Mouse (Mus musculus) limb, embryonic 14.5 days (tissue): Measurements from ENCODE around the gene Calcrl. TPM values are rescaled to one million over a fixed set of nuclear protein-coding genes. Genes with fewer than 3 reads are reported as not detected.
A peak's percentile ranks its signal among the peaks of the same experiment; 100 is the strongest.
"Not testable (repeated sequence)": the region's sequence is repeated elsewhere in the genome, so short reads cannot be mapped to it uniquely, and the experiment has no call there.

ENCODE experiments used
- ATAC-seq: fragments of 200-750 bp; cut with Nextera tagmentation; 2 replicates; pipeline ENCODE4 v1.8.0; 2017; ENCODE audit warnings: low read depth, moderate number of reproducible peaks, moderate TSS enrichment; ENCODE audit not compliant: low FRiP score
- DNase-seq: peaks from one replicate; pipeline ENCODE4 v3.0.0-alpha.2; 2015; ENCODE audit warnings: low spot score
- H3K27ac ChIP-seq: fragments of 300-500 bp; sonication (generic); replicated peaks from 2 replicates; pipeline ENCODE4 v1.5.1; 2014; ENCODE audit warnings: low read depth, mild to moderate bottlenecking, low read length, moderate library complexity, mixed read lengths
- H3K27me3 ChIP-seq: fragments of 300-500 bp; sonication (generic); 2 replicates; pipeline ENCODE4 v1.6.1; 2014; ENCODE audit warnings: low read length, mixed read lengths; ENCODE audit not compliant: control insufficient read depth, insufficient read depth
- H3K36me3 ChIP-seq: fragments of 300-500 bp; sonication (generic); 2 replicates; pipeline ENCODE4 v1.6.1; 2014; ENCODE audit warnings: mild to moderate bottlenecking, low read length, moderate library complexity, mixed read lengths; ENCODE audit not compliant: control insufficient read depth, insufficient read depth
- H3K4me1 ChIP-seq: fragments of 300-500 bp; sonication (generic); 2 replicates; pipeline ENCODE4 v1.6.1; 2014; ENCODE audit warnings: antibody characterized with exemption, low read length, mixed read lengths; ENCODE audit not compliant: control insufficient read depth, insufficient read depth
- H3K4me2 ChIP-seq: fragments of 300-500 bp; sonication (generic); replicated peaks from 2 replicates; pipeline ENCODE4 v1.6.1; 2014; ENCODE audit warnings: low read depth, mild to moderate bottlenecking, low read length, moderate library complexity; ENCODE audit not compliant: severe bottlenecking
- H3K4me3 ChIP-seq: fragments of 300-500 bp; sonication (generic); replicated peaks from 2 replicates; pipeline ENCODE4 v1.5.1; 2014; ENCODE audit warnings: low read length
- H3K9ac ChIP-seq: fragments of 300-500 bp; sonication (generic); 2 replicates; pipeline ENCODE4 v1.6.1; 2014; ENCODE audit warnings: mild to moderate bottlenecking, low read depth, low read length, moderate library complexity; ENCODE audit not compliant: severe bottlenecking
- H3K9me3 ChIP-seq: fragments of 300-500 bp; sonication (generic); 2 replicates; pipeline ENCODE4 v1.6.1; 2016; ENCODE audit warnings: low read length; ENCODE audit not compliant: control insufficient read depth
- POLR2A ChIP-seq: fragments of 200-500 bp; IDR thresholded peaks from 2 replicates; pipeline ENCODE4 v1.8.0; 2012; ENCODE audit warnings: inconsistent platforms, mild to moderate bottlenecking, moderate library complexity, borderline replicate concordance; ENCODE audit not compliant: insufficient read depth, insufficient read length; ENCODE audit errors: extremely low read depth
- WGBS: fragments of 180-500 bp; shearing (Covaris S2); extraction: QIAGEN DNeasy Blood & Tissue Kit; methylation state at CpG from one replicate; pipeline ENCODE4 v1.1.7; 2014; 5-methylcytosine and 5-hydroxymethylcytosine counted together
- polyA plus RNA-seq, 2 experiments: library from polyadenylated mRNA; depleted of rRNA in 1 of 2; stranded (reverse) in 1 of 2; unstranded in 1 of 2; fragments of >200 nt; fragmentation: Nextera tagmentation in 1 of 2; extraction: Ambion mirVana in 1 of 2; gene quantifications; 2 replicates each; pipeline versions ENCODE4 v1.2.1 to v1.2.3; 2012 to 2014

Gene Calcrl
- polyA plus RNA-seq, 2 experiments: 6.5 to 18.2 TPM

DNA sequence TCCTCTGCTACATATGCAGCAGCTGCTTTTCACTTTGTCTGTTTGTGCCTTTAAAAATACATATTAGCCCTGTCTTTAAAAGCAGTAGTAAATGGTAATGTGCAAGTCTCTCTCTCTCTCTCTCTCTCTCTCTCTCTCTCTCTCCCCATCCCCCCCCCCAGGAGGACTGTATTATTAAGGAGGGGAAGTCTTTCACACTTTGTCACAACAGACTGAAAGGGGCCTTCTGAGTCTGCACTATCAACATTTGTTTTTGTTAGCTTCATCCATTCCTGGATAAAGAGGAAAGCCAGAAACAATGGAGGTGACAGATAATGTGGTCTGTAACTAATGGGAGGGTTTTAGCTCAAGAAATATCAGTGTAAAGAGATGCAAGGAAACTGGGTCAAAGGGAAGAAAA, 36.1 kb downstream of the Calcrl start:
- H3K36me3 ChIP-seq: no peaks in the 10 kb centered on the region
- H3K9ac ChIP-seq: no peak overlapping the region
- H3K4me2 ChIP-seq: no peak overlapping the region
- TF ChIP-seq POLR2A: no peak
- DNase-seq (no peak), ATAC-seq (no peak)
- H3K27me3 ChIP-seq: no peaks in the 10 kb centered on the region
- no peaks in the 10 kb centered on the region for H3K4me1 ChIP-seq
- H3K27ac ChIP-seq: no peak overlapping the region
- no peak overlapping the region for H3K4me3 ChIP-seq
- H3K9me3 ChIP-seq: no peaks in the 10 kb centered on the region

DNA sequence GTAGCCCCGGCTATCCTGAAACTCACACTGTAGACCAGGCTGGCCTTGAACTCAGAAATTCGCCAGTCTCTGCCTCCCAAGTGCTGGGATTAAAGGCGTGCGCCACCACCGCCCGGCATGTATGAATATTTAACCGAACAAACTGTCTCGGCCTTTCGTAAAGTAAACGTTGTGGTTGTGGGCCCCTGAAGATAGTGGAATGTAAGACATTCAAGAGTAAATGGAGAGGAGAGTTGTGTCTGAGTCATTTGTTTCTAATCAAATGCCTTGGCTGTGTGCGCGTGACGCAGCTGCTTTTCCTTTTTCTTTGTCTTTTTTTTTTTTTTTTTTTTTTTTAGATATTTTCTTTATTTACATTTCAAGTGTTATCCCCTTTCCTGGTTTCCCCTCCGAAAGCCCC, 36.7 kb downstream of the Calcrl start:
- H3K9ac ChIP-seq, ATAC-seq, H3K4me2 ChIP-seq, H3K27ac ChIP-seq, H3K36me3 ChIP-seq, H3K9me3 ChIP-seq, DNase-seq, H3K4me1 ChIP-seq, H3K4me3 ChIP-seq, H3K27me3 ChIP-seq: not testable (repeated sequence)
- 86% methylated on average over 14 of the region's 14 CpGs for WGBS

- no peak overlapping the region for H3K27ac ChIP-seq
- TF ChIP-seq POLR2A: no peak
- DNase-seq (no peak), ATAC-seq (no peak)
- H3K4me2 ChIP-seq: no peak overlapping the region
- H3K9ac ChIP-seq: no peak overlapping the region
- H3K9me3 ChIP-seq: no peaks in the 10 kb centered on the region
- no peaks in the 10 kb centered on the region for H3K27me3 ChIP-seq
- no peaks in the 10 kb centered on the region for H3K36me3 ChIP-seq
- no peak overlapping the region for H3K4me3 ChIP-seq
- H3K4me1 ChIP-seq: no peaks in the 10 kb centered on the region
- WGBS: 69% methylated on average over 7 of the region's 7 CpGs
Measured at GRCm38 (mm10) chr2:84388023-84388416, 37.2 kb downstream of the Calcrl start.

DNA sequence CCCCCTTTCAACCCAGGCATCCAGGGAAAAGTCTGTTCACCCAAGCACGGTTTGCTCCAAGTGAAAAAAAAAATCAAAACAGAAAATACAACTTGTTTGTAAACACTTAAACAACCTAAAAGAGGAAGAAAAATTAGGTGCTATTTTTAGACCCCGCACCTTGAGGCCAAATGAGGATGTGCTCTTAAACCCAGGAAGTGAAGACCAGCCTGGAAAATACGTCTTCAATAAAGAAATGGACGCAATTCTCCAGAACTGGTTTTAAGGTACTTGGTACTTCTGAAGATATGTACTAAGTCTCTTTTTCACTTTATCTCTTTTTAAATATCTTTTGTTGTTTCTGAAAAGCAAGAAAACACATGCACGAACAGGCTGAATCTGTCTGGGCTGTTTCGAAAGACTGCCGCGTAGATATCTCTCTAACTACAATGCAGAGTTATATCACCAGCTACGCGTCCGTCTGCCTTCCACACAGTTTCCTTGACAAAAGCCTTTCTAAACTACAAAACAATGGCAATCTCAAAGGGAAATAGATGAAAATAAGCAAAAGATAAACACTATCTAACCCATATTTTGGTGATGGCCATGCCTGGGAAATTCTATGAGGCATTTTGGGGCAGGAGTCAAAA, 37.7 kb downstream of the Calcrl start:
- Histone ChIP-seq H3K4me3 (peak overlapping the region; percentile 18), H3K36me3 (no peaks in the 10 kb centered on the region), H3K27me3 (no peaks in the 10 kb centered on the region), H3K27ac (0 out of 2 replicates have a peak overlapping the region, but pooled peaks have one; percentile 2), H3K4me1 (no peaks in the 10 kb centered on the region), H3K9me3 (no peaks in the 10 kb centered on the region), H3K9ac (no peak overlapping the region), H3K4me2 (peak overlapping the region; percentile 43)
- 71% methylated on average over 11 of the region's 11 CpGs for WGBS
- no peak for ATAC-seq
- no peak for TF ChIP-seq POLR2A
- DNase-seq: no peak

DNA sequence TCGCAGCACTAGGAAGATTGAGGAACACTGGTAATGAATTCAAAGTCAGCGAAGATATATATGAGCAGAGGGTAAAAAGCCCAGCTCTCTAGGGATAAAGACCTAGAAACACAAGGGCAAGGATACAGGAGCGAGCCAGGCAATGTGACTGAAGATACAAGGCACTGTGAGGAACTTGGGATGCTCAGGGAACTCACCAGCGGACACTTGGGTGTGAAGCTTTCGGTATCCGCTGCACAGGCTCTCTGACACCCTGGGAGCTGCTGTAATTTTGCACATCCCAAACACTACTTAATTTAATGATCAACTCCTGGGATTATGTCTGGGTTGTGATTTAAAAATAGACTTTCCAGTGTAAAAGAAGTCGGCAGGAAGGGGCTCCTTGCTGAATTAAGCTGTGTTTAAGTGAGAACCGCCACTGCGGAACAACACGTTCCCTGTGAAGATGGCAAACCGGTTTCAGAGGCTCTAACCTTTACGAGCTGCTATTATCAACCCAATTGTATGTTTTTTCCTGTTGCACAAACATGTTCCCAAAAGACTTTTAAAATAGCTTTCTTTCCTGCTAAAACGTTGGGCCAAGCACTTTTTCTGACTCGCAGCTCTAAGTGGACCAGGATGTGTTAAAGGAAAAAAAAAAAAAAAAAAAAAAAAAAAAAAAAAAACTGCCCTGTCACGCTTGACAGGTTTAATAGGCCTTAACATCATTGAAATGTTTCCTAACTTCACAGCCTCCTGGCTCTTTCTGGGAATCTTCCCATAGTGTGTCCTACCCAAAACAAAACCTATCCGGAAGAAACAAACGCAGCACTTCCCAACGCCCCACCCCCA, 38.4 kb downstream of the Calcrl start:
- no peaks in the 10 kb centered on the region for H3K4me1 ChIP-seq
- peak overlapping the region; percentile 43 for H3K4me2 ChIP-seq
- no peaks in the 10 kb centered on the region for H3K9me3 ChIP-seq
- ATAC-seq: 0 out of 2 replicates have a peak, but pooled peaks have one; percentile 34
- peak; percentile 16 for DNase-seq
- no peaks in the 10 kb centered on the region for H3K27me3 ChIP-seq
- H3K9ac ChIP-seq: no peak overlapping the region
- peak overlapping the region; percentile 18 for H3K4me3 ChIP-seq
- TF ChIP-seq POLR2A: no peak
- H3K36me3 ChIP-seq: no peaks in the 10 kb centered on the region
- WGBS: 31% methylated on average over 18 of the region's 18 CpGs
- 0 out of 2 replicates have a peak overlapping the region, but pooled peaks have one; percentile 1 for H3K27ac ChIP-seq
